Mouse (Mus musculus): ENCODE data around the gene Efna5. TPM values are rescaled to one million over a fixed set of nuclear protein-coding genes. Genes with fewer than 3 reads are reported as not detected.

Gene Efna5
- polyA plus RNA-seq, 1 experiment from 2014 or later = 11.5 TPM

DNA sequence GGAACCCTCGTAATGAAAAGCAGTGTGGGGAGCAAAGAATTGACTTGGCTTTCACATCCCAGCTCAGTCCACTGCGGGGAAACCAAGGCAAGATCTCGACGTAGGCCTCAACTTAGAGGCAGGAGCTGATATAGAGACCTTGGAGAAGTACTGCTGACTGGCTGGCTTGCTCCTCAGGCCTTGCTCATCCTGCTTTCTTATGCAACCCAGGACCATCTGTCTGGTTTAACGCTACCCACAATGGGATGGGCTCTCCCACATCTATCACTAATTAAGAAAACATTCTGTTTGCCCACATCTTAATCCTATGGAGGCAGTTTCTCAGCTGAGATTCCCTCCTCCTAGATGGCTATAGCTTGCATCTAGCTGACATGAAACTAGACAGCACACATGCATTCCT lies 105.7 kb downstream of the Efna5 start:
- 83% methylated on average over 5 of the region's 5 CpGs for WGBS

DNA sequence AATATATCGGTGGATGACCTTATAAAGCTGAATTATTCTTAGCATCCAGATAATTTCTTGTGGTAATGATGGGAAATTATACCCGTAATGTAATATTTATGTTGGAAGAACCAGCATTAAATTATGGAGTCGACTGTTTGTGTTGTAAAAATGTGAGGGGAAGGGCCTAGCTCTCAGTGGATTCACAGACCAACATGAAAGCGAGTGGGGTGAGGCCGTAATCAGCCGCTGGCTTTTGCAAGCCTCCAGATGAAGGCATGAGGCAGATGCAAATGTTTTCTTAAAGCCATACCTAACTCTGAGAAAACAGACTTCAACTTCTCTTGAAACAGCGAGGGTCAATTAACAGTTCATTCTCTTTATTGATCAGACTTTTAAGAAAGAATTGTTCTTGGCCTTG lies 106.4 kb downstream of the Efna5 start:
- peaks cover 18% of the 10 kb centered on the region for H3K4me1 ChIP-seq (replicated peaks; ENCODE audit: control insufficient read depth, insufficient read depth, low read length)
- 87% methylated on average over 7 of the region's 7 CpGs for WGBS
- H3K27ac ChIP-seq (ENCODE audit: low read length) = no peak overlapping the region
- H3K27me3 ChIP-seq (ENCODE audit: control insufficient read depth, insufficient read depth, low read depth, low read length) = no peaks in the 10 kb centered on the region
- no peak overlapping the region for H3K4me2 ChIP-seq (ENCODE audit: low read depth, low read length)
- no peak for ATAC-seq (ENCODE audit: low read depth)
- no peaks in the 10 kb centered on the region for H3K36me3 ChIP-seq (ENCODE audit: control insufficient read depth, insufficient read depth, low read length)
- no peak overlapping the region for H3K9ac ChIP-seq (ENCODE audit: low read length)
- no peaks in the 10 kb centered on the region for H3K9me3 ChIP-seq (ENCODE audit: control insufficient read depth, low read length)
- no peak overlapping the region for H3K4me3 ChIP-seq (ENCODE audit: low read length)

More for the DNA sequence above, 105.7 kb downstream of the Efna5 start:
- no peak overlapping the region for H3K9ac ChIP-seq (ENCODE audit: low read length)
- no peak overlapping the region for H3K27ac ChIP-seq (ENCODE audit: low read length)
- no peaks in the 10 kb centered on the region for H3K9me3 ChIP-seq (ENCODE audit: control insufficient read depth, low read length)
- no peak overlapping the region for H3K4me2 ChIP-seq (ENCODE audit: low read depth, low read length)
- H3K36me3 ChIP-seq (ENCODE audit: control insufficient read depth, insufficient read depth, low read length) = no peaks in the 10 kb centered on the region
- H3K27me3 ChIP-seq (ENCODE audit: control insufficient read depth, insufficient read depth, low read depth, low read length) = no peaks in the 10 kb centered on the region
- peaks cover 18% of the 10 kb centered on the region for H3K4me1 ChIP-seq (replicated peaks; ENCODE audit: control insufficient read depth, insufficient read depth, low read length)
- ATAC-seq (ENCODE audit: low read depth) = no peak
- H3K4me3 ChIP-seq (ENCODE audit: low read length) = no peak overlapping the region

GRCm38 (mm10) chr17:62766705-62767104 lies 114.4 kb downstream of the Efna5 start:
- Histone ChIP-seq H3K27me3 (ENCODE audit: control insufficient read depth, insufficient read depth, low read depth, low read length) (no peaks in the 10 kb centered on the region), H3K4me1 (replicated peaks; ENCODE audit: control insufficient read depth, insufficient read depth, low read length) (no peaks in the 10 kb centered on the region), H3K4me2 (ENCODE audit: low read depth, low read length) (no peak overlapping the region), H3K36me3 (ENCODE audit: control insufficient read depth, insufficient read depth, low read length) (no peaks in the 10 kb centered on the region), H3K4me3 (ENCODE audit: low read length) (no peak overlapping the region), H3K9ac (ENCODE audit: low read length) (no peak overlapping the region), H3K9me3 (ENCODE audit: control insufficient read depth, low read length) (no peaks in the 10 kb centered on the region), H3K27ac (ENCODE audit: low read length) (no peak overlapping the region)
- WGBS = 53% methylated on average over 4 of the region's 4 CpGs
- ATAC-seq (ENCODE audit: low read depth) = no peak

DNA sequence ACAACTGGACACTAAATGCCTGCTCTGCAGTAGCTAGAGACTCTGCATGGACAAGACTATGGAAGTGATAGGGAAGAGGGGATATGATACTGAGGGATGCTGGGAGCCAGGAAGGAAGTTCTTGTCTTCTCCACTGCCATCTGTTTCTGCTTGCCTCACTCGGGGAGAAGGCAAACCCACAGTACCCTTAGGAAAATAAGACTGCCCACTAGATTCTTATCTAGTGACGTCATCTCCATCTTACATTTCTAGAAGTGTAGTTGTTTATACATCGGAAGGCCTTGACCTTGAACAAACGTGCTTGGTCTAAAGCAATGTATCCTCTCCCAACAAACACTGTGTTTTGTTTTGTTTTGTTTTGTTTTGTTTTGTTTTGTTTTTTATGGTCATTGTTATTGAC lies 116.0 kb downstream of the Efna5 start:
- H3K4me2 ChIP-seq (ENCODE audit: low read depth, low read length) = no peak overlapping the region
- ATAC-seq (ENCODE audit: low read depth) = no peak
- no peaks in the 10 kb centered on the region for H3K27me3 ChIP-seq (ENCODE audit: control insufficient read depth, insufficient read depth, low read depth, low read length)
- H3K4me1 ChIP-seq (replicated peaks; ENCODE audit: control insufficient read depth, insufficient read depth, low read length) = 0 out of 2 replicates have a peak, but pooled peaks cover 4% of the 10 kb centered on the region
- no peak overlapping the region for H3K27ac ChIP-seq (ENCODE audit: low read length)
- no peaks in the 10 kb centered on the region for H3K9me3 ChIP-seq (ENCODE audit: control insufficient read depth, low read length)
- no peak overlapping the region for H3K4me3 ChIP-seq (ENCODE audit: low read length)
- no peak overlapping the region for H3K9ac ChIP-seq (ENCODE audit: low read length)
- no peaks in the 10 kb centered on the region for H3K36me3 ChIP-seq (ENCODE audit: control insufficient read depth, insufficient read depth, low read length)
- 43% methylated on average over 4 of the region's 4 CpGs for WGBS

- Histone ChIP-seq H3K4me3 (ENCODE audit: low read length) (no peak overlapping the region), H3K9ac (ENCODE audit: low read length) (no peak overlapping the region), H3K27ac (ENCODE audit: low read length) (no peak overlapping the region), H3K9me3 (ENCODE audit: control insufficient read depth, low read length) (no peaks in the 10 kb centered on the region), H3K36me3 (ENCODE audit: control insufficient read depth, insufficient read depth, low read length) (no peaks in the 10 kb centered on the region), H3K4me2 (ENCODE audit: low read depth, low read length) (no peak overlapping the region), H3K27me3 (ENCODE audit: control insufficient read depth, insufficient read depth, low read depth, low read length) (no peaks in the 10 kb centered on the region), H3K4me1 (replicated peaks; ENCODE audit: control insufficient read depth, insufficient read depth, low read length) (0 out of 2 replicates have a peak, but pooled peaks cover 4% of the 10 kb centered on the region)
- 86% methylated on average over 3 of the region's 3 CpGs for WGBS
- ATAC-seq (ENCODE audit: low read depth) = no peak
Measured at GRCm38 (mm10) chr17:62756951-62757350, 124.2 kb downstream of the Efna5 start.

GRCm38 (mm10) chr17:62755635-62756034 lies 125.5 kb downstream of the Efna5 start:
- Histone ChIP-seq H3K9ac (ENCODE audit: low read length) (no peak overlapping the region), H3K36me3 (ENCODE audit: control insufficient read depth, insufficient read depth, low read length) (no peaks in the 10 kb centered on the region), H3K4me2 (ENCODE audit: low read depth, low read length) (no peak overlapping the region), H3K4me3 (ENCODE audit: low read length) (no peak overlapping the region), H3K27me3 (ENCODE audit: control insufficient read depth, insufficient read depth, low read depth, low read length) (no peaks in the 10 kb centered on the region), H3K4me1 (replicated peaks; ENCODE audit: control insufficient read depth, insufficient read depth, low read length) (0 out of 2 replicates have a peak, but pooled peaks cover 2% of the 10 kb centered on the region), H3K9me3 (ENCODE audit: control insufficient read depth, low read length) (no peaks in the 10 kb centered on the region), H3K27ac (ENCODE audit: low read length) (no peak overlapping the region)
- 84% methylated on average over 2 of the region's 2 CpGs for WGBS
- no peak for ATAC-seq (ENCODE audit: low read depth)

GRCm38 (mm10) chr17:62754638-62755037 lies 126.5 kb downstream of the Efna5 start:
- WGBS = 79% methylated on average over 4 of the region's 4 CpGs
- Histone ChIP-seq H3K27ac (ENCODE audit: low read length) (no peak overlapping the region), H3K4me1 (replicated peaks; ENCODE audit: control insufficient read depth, insufficient read depth, low read length) (no peaks in the 10 kb centered on the region; the same call in 1 of the 2 replicates), H3K36me3 (ENCODE audit: control insufficient read depth, insufficient read depth, low read length) (no peaks in the 10 kb centered on the region), H3K9me3 (ENCODE audit: control insufficient read depth, low read length) (no peaks in the 10 kb centered on the region), H3K9ac (ENCODE audit: low read length) (no peak overlapping the region), H3K27me3 (ENCODE audit: control insufficient read depth, insufficient read depth, low read depth, low read length) (no peaks in the 10 kb centered on the region), H3K4me2 (ENCODE audit: low read depth, low read length) (no peak overlapping the region), H3K4me3 (ENCODE audit: low read length) (no peak overlapping the region)
- ATAC-seq (ENCODE audit: low read depth) = no peak

DNA sequence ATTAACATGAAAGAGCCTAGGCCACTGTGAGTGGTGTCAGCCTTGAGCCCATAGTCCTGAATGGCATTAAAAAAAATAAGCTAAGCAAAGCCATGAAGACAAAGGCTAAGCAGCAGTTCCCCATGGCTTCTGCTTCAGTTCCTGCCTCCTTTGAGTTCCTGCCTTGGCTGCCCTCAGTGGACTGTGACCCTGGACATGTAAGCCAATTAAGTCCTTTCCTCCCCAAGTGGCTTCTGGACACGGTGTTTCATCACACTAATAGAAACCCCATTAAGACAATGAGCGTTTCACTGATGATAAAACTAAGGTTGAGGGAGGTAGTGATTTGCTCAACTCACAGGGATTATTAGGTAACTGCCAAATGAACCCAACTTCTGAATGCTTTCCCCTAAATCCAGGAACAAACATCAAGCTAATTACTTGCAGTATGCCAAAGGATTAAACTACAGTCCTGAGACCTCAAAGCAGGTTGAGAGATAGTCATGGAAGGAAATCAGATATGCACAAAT lies 128.7 kb downstream of the Efna5 start:
- Histone ChIP-seq H3K36me3 (ENCODE audit: control insufficient read depth, insufficient read depth, low read length) (no peaks in the 10 kb centered on the region), H3K9me3 (ENCODE audit: control insufficient read depth, low read length) (no peaks in the 10 kb centered on the region), H3K9ac (ENCODE audit: low read length) (no peak overlapping the region), H3K4me3 (ENCODE audit: low read length) (no peak overlapping the region), H3K27me3 (ENCODE audit: control insufficient read depth, insufficient read depth, low read depth, low read length) (no peaks in the 10 kb centered on the region), H3K4me2 (ENCODE audit: low read depth, low read length) (no peak overlapping the region), H3K4me1 (replicated peaks; ENCODE audit: control insufficient read depth, insufficient read depth, low read length) (peaks cover 2% of the 10 kb centered on the region; the same call in 1 of the 2 replicates), H3K27ac (ENCODE audit: low read length) (no peak overlapping the region)
- WGBS = 64% methylated on average over 2 of the region's 2 CpGs
- no peak for ATAC-seq (ENCODE audit: low read depth)

DNA sequence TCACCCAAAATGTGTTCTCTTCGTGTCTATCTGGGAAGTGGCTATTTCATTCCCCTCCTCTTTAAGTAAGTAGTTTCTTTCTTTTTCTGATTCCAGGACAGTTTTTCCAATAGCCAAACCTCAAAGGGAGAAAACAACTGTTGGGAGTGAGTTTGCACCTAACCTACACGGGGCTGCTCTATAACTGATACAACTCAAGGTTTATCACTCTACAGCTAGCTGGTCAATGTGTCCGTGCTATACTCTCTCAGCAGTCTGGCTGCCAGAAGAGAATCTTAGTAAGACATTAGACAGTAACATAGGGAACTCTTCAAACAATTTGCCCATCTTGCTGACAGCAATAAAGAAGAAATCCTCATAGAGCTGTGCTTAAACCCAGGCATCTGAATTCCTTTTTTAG lies 130.5 kb downstream of the Efna5 start:
- Histone ChIP-seq H3K4me3 (ENCODE audit: low read length) (no peak overlapping the region), H3K27ac (ENCODE audit: low read length) (no peak overlapping the region), H3K27me3 (ENCODE audit: control insufficient read depth, insufficient read depth, low read depth, low read length) (no peaks in the 10 kb centered on the region), H3K4me1 (replicated peaks; ENCODE audit: control insufficient read depth, insufficient read depth, low read length) (peaks cover 2% of the 10 kb centered on the region; the same call in 1 of the 2 replicates), H3K9me3 (ENCODE audit: control insufficient read depth, low read length) (no peaks in the 10 kb centered on the region), H3K9ac (ENCODE audit: low read length) (no peak overlapping the region), H3K4me2 (ENCODE audit: low read depth, low read length) (no peak overlapping the region), H3K36me3 (ENCODE audit: control insufficient read depth, insufficient read depth, low read length) (no peaks in the 10 kb centered on the region)
- WGBS = 51% methylated on average over 3 of the region's 3 CpGs
- ATAC-seq (ENCODE audit: low read depth) = no peak
